Mouse (Mus musculus) left cerebral cortex, postnatal 4 days (tissue): ENCODE results near the gene Rabl3. TPM values are rescaled to one million over a fixed set of nuclear protein-coding genes. Genes with fewer than 3 reads are reported as not detected.

Source experiments
- DNase-seq: peaks from one replicate; pipeline ENCODE4 v3.0.0-alpha.2; 2022
- intact Hi-C: fragments of 180-260 bp; cut with DNase I; formaldehyde crosslinking; loops from one replicate; pipeline ENCODE4 v1.15.1; 2025
- total RNA-seq, 2 experiments: library from RNA; stranded (reverse); gene quantifications; 2 replicates each; pipeline ENCODE4 v1.2.3; 2021

The Rabl3 gene
- 1 to 10 TPM; 7.9 to 9.3 TPM for total RNA-seq

DNA sequence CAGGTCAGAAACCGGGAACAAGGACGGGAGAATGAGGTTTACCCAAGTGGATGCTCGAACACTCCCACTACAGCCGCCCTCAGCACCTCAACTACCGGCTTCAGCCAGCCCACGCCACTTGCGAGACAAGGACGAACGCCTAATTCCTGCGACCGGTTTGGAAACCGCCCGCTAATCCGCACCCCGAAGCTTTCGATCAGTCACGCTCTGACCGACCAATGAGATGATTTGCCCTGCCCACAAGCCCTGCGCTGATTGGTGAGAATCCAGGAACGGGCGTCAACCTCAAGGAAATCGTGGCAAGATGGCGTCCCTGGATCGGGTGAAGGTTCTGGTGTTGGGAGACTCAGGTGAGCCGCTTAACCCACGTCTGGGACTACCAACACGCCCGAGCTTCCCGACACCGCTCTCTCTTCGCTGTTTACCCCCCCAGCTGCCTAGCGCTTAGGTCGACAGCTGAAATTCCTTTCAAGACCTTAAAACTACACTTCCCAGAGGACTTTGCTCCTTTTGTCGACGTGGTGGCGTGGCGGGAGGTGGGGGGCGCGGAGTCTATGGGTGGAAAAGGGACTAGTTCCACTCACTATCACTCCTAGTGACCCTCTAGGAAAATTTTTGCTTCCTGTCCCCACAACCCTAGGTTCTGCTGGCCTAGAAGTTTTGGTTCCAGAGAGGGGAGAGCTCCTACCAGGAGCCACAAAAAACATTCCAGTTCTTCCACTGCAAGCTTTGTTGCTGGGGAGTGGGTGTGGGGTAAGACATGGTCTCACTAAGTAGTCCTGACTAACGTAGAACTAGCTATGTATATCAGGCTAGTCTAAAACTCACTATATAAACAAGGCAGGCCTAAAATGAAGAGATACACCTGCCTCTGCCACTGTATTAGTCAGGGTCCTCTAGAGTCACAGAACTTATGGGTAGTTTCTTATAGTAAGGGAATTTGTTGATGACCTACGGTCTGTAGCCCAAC is at the start of gene Rabl3, which contains the start of gene Gtf2e1:
TSS of gene Rabl3 (plus strand) at position 275 of the 970 bp plus-strand sequence.
TSS of gene Gtf2e1 (minus strand) at position 179 of the 970 bp plus-strand sequence.
- intact Hi-C loops, result no loop called here
- DNase-seq, result peak; percentile 98

DNA sequence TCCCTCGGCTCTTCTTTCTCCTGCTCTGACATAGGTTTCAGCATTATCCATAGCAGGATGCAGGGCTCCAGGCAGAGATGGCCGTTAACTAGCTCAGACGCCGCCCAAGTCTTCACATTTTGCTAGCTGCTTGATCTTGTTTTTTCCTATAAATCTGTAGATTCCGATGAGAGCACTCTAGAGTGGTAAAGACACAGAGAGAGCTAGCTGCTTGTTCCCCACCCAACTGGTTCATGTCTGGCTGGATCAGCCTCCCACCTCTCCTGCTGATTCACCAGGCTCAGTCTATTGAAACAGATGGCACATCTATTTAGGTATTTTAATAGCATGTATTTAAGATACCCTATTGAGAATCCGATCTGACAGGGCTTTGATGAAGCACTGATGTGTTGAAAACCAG is 44.7 kb upstream of the Rabl3 start:
- intact Hi-C loops, result loop anchor here (10.0 kb wide), 1 partner anchor 110 kb away; the partner anchor contains the start of gene Stxbp5l
- DNase-seq, result no peak

- intact Hi-C loops, result loop anchor here (10.0 kb wide), 1 partner anchor 114 kb away; the partner anchor contains the start of gene Stxbp5l
- DNase-seq, result peak; percentile 48
Measured at GRCm38 (mm10) chr16:37498581-37498980, 41.1 kb upstream of the Rabl3 start.

- intact Hi-C loops, result loop anchor here (10.0 kb wide), 1 partner anchor 400 kb away; no protein-coding TSS in a partner anchor
- no peak for DNase-seq
Measured at GRCm38 (mm10) chr16:37504517-37504916, 35.2 kb upstream of the Rabl3 start.

DNA sequence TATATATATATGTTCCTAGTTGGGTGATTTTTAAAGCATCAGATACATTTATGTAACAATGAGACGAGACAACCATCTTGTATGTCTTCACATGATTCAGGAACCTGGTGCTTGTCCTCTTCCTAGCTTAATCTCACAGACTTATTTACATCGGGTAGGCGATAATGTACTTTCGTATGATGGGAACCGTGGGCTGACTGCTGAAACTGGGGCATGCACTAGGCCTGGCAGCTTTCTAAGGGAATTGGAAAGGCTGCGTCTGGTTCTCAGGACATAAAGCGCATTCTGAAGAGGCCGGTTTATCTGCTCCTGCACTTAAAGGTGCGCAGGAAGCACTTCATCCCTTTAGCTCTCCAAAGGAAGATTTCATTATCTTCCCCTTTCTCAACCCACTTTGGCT is 32.9 kb upstream of the Rabl3 start:
- intact Hi-C loops, result loop anchor here (10.0 kb wide), 1 partner anchor 402 kb away; no protein-coding TSS in a partner anchor
- no peak for DNase-seq

DNA sequence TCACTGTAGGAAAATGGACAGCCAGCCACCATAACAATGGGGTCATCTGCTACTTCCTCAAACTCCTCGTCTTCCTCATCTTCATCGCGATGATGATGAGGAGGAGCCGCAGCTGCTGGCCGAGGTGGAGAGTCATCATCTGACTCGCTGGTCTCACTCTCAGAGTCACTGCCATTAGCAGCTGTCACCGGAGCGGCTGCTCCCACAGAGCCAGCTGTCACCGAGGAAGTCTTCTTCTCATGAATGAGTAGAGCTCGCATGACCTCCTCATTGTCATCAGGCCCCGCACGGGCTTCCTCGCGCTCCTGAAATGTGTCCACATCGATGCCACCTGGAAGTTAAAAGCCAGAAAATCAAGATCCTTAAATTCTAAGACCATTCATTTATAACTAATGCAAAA is 28.2 kb upstream of the Rabl3 start:
- DNase-seq, result no peak
- intact Hi-C loops, result no loop called here

DNA sequence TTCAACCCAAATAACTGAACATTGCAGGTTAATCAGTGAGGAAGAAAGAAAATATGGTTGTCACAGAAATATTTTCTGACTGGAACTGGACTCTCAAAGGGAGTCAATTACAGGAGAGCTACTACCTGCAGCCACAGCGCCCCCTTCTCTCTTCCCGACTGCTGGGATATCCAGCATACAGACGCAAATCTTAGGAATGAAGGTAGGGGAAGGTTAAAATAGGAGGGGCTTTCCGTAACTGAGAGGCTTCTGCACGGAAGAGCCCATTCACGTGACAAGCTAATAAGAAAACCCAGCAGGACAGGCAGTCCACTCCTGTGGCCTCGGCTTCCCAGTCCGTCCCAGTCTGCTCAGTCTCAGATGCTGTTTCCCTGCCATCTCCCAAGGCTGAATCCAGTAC is 25.0 kb upstream of the Rabl3 start:
- intact Hi-C loops, result no loop called here
- no peak for DNase-seq

DNA sequence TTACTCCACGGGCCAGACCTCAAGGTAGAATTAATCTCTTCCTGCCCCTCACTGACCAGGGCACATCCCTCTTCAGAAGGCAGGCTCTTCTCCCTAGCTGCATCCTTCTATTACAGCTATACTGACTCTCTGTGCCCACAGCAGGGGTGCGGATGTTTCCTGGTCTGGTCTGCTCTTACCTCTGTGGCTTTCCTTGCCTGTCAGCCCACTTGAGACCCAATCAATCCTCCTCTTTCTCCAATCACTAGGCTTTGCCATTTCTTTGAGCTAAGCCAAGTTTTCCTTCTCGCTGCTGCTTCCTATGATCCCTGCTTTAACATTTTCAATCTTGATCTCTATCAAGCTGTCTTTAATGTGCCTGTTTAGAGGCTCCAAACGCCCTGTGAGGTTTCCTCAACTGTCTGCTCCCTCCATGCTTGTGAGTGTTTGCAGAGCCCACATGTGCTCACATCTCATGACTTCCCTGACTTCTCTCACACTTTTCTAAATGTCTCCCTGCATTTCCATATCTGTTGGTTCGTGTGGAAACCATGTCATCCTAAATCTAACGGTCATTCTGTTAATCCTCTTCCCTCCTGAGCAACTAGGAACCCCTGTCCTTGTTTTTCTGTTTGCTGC is 23.2 kb upstream of the Rabl3 start:
- intact Hi-C loops, result no loop called here
- DNase-seq, result no peak

DNA sequence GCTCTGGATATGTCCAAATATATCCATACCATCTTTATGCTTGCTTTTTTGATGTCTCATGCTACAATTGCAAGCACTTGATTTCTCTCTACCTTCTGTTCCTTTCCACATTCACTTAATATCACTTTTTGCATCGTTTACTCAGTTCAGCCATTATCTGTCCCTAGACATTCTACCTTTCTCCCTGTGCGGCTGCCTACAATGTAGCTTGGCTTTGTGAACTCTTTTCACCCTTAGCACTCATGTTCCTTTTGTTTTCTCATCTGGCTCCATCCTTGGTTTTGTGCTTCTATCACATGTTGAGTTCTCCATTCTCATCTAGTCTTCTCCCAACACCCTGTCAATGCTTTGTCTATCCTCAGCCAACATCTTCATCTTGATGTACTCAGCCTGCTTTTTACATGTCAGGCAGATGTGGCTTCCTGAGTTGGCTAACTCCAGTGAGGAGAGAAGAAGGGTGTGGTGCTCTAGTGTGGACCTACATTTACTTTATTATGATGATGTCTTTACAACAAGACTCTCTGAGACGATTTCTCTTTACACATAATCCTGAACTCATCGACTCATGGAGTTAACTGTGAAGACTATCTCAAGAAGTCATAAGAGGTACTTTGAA is 22.0 kb upstream of the Rabl3 start:
- no peak for DNase-seq
- intact Hi-C loops, result no loop called here

- DNase-seq, result no peak
- intact Hi-C loops, result no loop called here
Measured at GRCm38 (mm10) chr16:37518662-37519061, 21.0 kb upstream of the Rabl3 start.

DNA sequence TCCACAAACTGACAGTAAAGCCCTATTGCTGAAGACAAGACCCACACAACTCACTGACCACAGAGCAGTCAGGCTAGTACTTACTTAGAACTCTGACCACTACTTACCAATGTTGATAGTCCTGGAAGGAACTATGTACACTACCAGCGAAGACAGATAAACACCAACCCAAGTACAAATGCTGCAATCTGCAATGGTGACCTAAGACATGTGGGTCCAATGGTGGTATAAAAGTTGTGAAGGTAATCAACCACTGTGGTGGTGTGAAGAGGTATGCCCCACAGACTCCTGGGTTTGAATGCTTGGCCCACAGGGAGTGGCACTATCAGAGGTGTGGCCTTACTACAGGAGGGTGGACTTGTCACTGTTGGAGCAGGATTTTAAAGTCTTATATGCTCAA is 20.0 kb upstream of the Rabl3 start:
- intact Hi-C loops, result no loop called here
- no peak for DNase-seq

DNA sequence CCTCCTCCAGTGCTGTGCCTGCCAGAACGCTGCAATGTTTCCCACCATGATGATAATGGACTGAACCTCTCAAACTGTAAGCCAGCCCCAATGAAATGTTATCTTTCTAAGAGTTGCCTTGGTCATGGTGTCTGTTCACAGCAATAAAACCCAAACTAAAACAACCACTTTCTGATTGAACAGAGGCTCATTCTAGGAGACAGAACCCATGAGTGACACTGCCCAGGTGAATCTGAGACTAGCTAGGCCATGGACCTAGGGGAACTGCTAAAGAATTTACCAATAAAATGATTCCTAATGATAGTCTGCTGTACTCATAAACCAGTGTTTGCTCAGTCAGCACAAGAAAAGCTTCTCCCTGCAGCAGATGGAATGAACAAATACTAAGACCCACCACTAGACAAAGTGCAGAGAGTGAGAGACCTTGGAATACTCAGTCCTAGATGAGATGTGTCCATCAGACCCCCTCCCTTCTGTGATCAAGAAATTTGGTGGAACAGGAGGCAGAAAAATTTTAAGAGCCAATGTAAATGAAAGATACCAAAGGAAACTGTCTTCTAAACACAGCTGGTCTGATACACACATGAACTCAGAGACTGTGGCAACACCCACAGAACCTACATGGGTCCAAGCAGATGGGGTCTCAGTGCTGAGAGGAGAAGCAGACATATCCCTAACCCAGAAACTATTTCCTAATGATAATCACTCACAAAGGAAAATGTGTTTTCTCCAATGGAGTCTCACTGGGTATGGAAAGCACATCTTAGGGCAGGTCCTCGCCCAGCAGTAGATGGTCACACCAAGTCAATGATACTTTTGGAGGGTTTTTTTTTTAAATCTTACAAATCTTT is 19.3 kb upstream of the Rabl3 start:
- intact Hi-C loops, result no loop called here
- no peak for DNase-seq

DNA sequence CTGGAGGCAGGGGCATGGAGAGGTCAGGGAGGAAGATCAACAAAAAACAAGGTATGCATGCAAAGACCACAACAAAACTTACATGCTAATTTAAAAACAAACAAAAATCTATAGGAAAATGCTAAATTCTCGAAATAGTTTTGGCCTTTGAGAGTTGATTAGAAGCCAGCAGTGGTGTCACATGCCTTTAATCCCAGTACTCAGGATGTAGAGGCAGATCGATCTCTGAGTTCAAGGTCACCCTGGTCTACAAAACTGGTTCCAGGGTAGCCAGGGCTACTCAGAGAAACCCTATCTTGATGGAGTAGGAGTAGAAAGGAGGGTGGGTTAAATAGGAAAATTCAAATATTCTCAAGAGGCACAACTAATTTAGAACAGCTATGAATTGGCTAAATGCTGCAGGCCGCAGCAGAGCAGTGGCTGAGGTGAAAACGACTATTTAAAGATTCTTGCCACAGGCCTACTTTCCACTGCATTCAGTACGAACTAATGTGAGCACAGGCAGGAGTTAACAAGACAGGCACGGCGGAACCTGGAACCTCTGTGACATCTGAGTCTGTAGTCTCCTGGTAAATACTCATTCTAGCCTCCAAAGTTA is 17.5 kb upstream of the Rabl3 start:
- intact Hi-C loops, result no loop called here
- no peak for DNase-seq

GRCm38 (mm10) chr16:37525121-37525520 is 14.6 kb upstream of the Rabl3 start:
- DNase-seq, result no peak
- intact Hi-C loops, result no loop called here

DNA sequence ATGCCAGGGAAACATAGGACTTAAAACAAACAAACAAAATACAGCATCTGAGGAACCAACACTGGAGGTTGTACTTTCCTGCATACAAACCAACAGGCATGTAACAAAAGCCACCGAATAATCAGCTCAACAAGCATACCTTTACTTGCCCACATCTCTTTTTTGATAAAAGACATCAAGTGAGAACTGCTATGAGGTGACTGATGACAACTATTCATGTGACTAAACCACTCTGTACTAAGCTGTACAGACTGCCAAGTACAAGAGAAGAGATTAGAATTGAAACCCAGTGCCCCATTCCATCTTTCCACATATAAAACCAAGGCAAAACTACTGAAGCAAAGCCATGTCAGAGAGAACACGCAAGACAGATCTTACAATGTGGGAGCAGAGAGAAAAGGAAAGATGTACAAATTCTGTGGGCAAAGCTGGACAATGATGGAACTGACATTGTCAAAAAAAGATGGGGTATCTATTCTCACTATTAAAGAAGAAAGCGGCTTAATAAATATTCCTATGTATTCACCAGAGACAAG is 12.9 kb upstream of the Rabl3 start:
- no peak for DNase-seq
- intact Hi-C loops, result no loop called here

- intact Hi-C loops, result no loop called here
- DNase-seq, result no peak
Measured at GRCm38 (mm10) chr16:37530170-37530569, 9.5 kb upstream of the Rabl3 start.

DNA sequence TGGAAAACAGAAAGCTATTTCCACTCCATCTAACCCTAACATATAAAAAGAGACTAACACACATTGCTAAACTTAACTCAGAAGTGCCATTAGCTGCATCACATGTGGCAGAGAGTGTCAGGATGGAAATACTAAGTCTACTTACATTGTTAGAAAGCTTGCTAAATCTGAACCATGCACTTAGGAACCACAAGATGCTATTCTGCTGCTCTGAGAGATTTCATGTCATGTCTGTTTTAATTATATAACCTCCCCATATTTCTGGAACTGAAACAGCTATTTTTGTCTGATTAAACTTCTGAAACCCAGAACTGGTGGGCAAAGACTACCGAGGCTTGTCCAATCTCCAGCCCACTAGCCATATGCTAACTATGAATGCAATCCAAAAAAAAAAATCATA is 7.6 kb upstream of the Rabl3 start:
- intact Hi-C loops, result no loop called here
- DNase-seq, result no peak

GRCm38 (mm10) chr16:37533369-37534068 is 6.2 kb upstream of the Rabl3 start:
- intact Hi-C loops, result no loop called here
- no peak for DNase-seq

- no peak for DNase-seq
- intact Hi-C loops, result no loop called here
Measured at GRCm38 (mm10) chr16:37539240-37539610, 460 bp upstream of the Rabl3 start.
